In genomic region chr11:51822736-51823135, GRCm38 (mm10) we compare ENCODE assay signal across 20 mouse cellular contexts. TPM values are rescaled to one million over a fixed set of nuclear protein-coding genes. Genes with fewer than 3 reads are reported as not detected.
DNase-seq lines count a peak whose midpoint lies in the region; ATAC-seq and TF ChIP-seq lines count a peak whose summit lies in the region.
"Had no signal": no experiment of that assay in that cellular context is flagged by ENCODE, and none has a peak within 500 bp of the region (broad histone marks: within the 10 kb centered on the region; RNA-seq: fewer than 3 reads in every experiment).

No protein-coding gene starts in this region.

- peaks cover 3% of the 10 kb centered on the region; the same call in 1 of the 2 replicates for H3K36me3 ChIP-seq in hindbrain, embryonic 10.5 days
- H3K36me3 ChIP-seq in hindbrain, embryonic 14.5 days (replicated peaks; ENCODE audit: control insufficient read depth, insufficient read depth), result no peaks in the 10 kb centered on the region
- no peaks in the 10 kb centered on the region for H3K36me3 ChIP-seq in midbrain, embryonic 12.5 days
- peaks cover 23% of the 10 kb centered on the region for H3K36me3 ChIP-seq in midbrain, postnatal 0 days (ENCODE audit: insufficient read depth, low read length)
- peaks cover 69% of the 10 kb centered on the region for H3K36me3 ChIP-seq in erythroblast, embryonic 14.5 days (ENCODE audit: control insufficient read depth)

- H3K27me3 ChIP-seq in hindbrain, embryonic 10.5 days (ENCODE audit: insufficient read depth, poor library complexity, severe bottlenecking), result no peaks in the 10 kb centered on the region
- no peaks in the 10 kb centered on the region for H3K27me3 ChIP-seq in hindbrain, embryonic 14.5 days (ENCODE audit: control insufficient read depth, insufficient read depth, low read length)
- no peaks in the 10 kb centered on the region for H3K27me3 ChIP-seq in midbrain, embryonic 12.5 days
- H3K27me3 ChIP-seq in midbrain, postnatal 0 days (ENCODE audit: insufficient read depth, low read length), result no peaks in the 10 kb centered on the region
- no peaks in the 10 kb centered on the region for H3K27me3 ChIP-seq in erythroblast, embryonic 14.5 days (ENCODE audit: control insufficient read depth)
- H3K27me3 ChIP-seq: embryonic facial prominence, embryonic 12.5 days; forebrain, embryonic 13.5 days; heart, embryonic 13.5 days; megakaryocyte, embryonic 14.5 days had no signal

- no peak for ATAC-seq in hindbrain, embryonic 14.5 days (ENCODE audit: low FRiP score)
- no peak for ATAC-seq in midbrain, embryonic 12.5 days (ENCODE audit: low FRiP score, low read depth)
- no peak for ATAC-seq in midbrain, postnatal 0 days (ENCODE audit: low FRiP score)
- ATAC-seq: forebrain, embryonic 13.5 days; inflammation-experienced regulatory T-cells, adult 6 months had no signal

- no peak for DNase-seq in hindbrain, embryonic 10.5 days (ENCODE audit: low spot score)
- no peak for DNase-seq in hindbrain, embryonic 14.5 days (ENCODE audit: low spot score)
- no peak for DNase-seq in midbrain, postnatal 0 days (ENCODE audit: low spot score)
- DNase-seq in adrenal gland, adult 18-20 months (ENCODE audit: low spot score in 2 of 2), result no peak
- DNase-seq in testis, postnatal 10 days (ENCODE audit: low spot score), result no peak
- DNase-seq: adrenal gland, postnatal 14 days; B cell, adult 2 months; gastrocnemius, postnatal 25 days; heart, postnatal 36 days; kidney, adult 9 months; kidney, postnatal 36 days; lung, postnatal 10 days; thymus, postnatal 4 days had no signal

- peak overlapping the region; percentile 70; the same call in 1 of the 2 replicates for H3K27ac ChIP-seq in hindbrain, embryonic 10.5 days
- H3K27ac ChIP-seq in hindbrain, embryonic 14.5 days, result no peak overlapping the region
- H3K27ac ChIP-seq in midbrain, embryonic 12.5 days (replicated peaks), result no peak overlapping the region
- no peak overlapping the region for H3K27ac ChIP-seq in midbrain, postnatal 0 days (ENCODE audit: low read depth, low read length)
- H3K27ac ChIP-seq: embryonic facial prominence, embryonic 12.5 days; forebrain, embryonic 13.5 days; heart, embryonic 13.5 days had no signal

- TF ChIP-seq CTCF in midbrain, postnatal 0 days (IDR thresholded peaks at IDR 0.05), result no peak

- no peak overlapping the region for H3K4me3 ChIP-seq in hindbrain, embryonic 10.5 days
- H3K4me3 ChIP-seq in hindbrain, embryonic 14.5 days (replicated peaks; ENCODE audit: low read length), result no peak overlapping the region
- H3K4me3 ChIP-seq in midbrain, embryonic 12.5 days, result no peak overlapping the region
- H3K4me3 ChIP-seq in midbrain, postnatal 0 days (ENCODE audit: low read depth, low read length), result no peak overlapping the region
- peak overlapping the region; percentile 8 for H3K4me3 ChIP-seq in erythroblast, embryonic 14.5 days (replicated peaks)
- H3K4me3 ChIP-seq: embryonic facial prominence, embryonic 12.5 days; forebrain, embryonic 13.5 days; heart, embryonic 13.5 days; megakaryocyte, embryonic 14.5 days had no signal

- WGBS in hindbrain, embryonic 10.5 days, result 30% methylated on average over 4 of the region's 4 CpGs
- WGBS in hindbrain, embryonic 14.5 days, result 24% methylated on average over 4 of the region's 4 CpGs
- WGBS in midbrain, embryonic 12.5 days, result 27% methylated on average over 4 of the region's 4 CpGs
- WGBS in midbrain, postnatal 0 days, result 28% methylated on average over 4 of the region's 4 CpGs

- no peak overlapping the region for H3K4me2 ChIP-seq in hindbrain, embryonic 14.5 days (replicated peaks)
- 0 out of 2 replicates have a peak overlapping the region, but pooled peaks have one; percentile 3 for H3K4me2 ChIP-seq in midbrain, embryonic 12.5 days (replicated peaks)
- H3K4me2 ChIP-seq in midbrain, postnatal 0 days (ENCODE audit: low read depth, low read length, poor library complexity, severe bottlenecking), result no peak overlapping the region
- H3K4me2 ChIP-seq: embryonic facial prominence, embryonic 12.5 days; forebrain, embryonic 13.5 days; heart, embryonic 13.5 days had no signal

- peaks cover 27% of the 10 kb centered on the region for H3K4me1 ChIP-seq in hindbrain, embryonic 10.5 days (replicated peaks)
- peaks cover 7% of the 10 kb centered on the region; the same call in 1 of the 2 replicates for H3K4me1 ChIP-seq in hindbrain, embryonic 14.5 days (replicated peaks; ENCODE audit: control insufficient read depth, insufficient read depth, low read length)
- H3K4me1 ChIP-seq in midbrain, embryonic 12.5 days, result peaks cover 10% of the 10 kb centered on the region; the same call in 1 of the 2 replicates
- no peaks in the 10 kb centered on the region for H3K4me1 ChIP-seq in midbrain, postnatal 0 days (ENCODE audit: insufficient read depth, low read length)
- peaks cover 48% of the 10 kb centered on the region for H3K4me1 ChIP-seq in erythroblast, embryonic 14.5 days (ENCODE audit: control insufficient read depth)
- H3K4me1 ChIP-seq: embryonic facial prominence, embryonic 12.5 days had no signal

- H3K9me3 ChIP-seq in hindbrain, embryonic 10.5 days, result no peaks in the 10 kb centered on the region
- no peaks in the 10 kb centered on the region for H3K9me3 ChIP-seq in hindbrain, embryonic 14.5 days (ENCODE audit: control insufficient read depth, low read length)
- no peaks in the 10 kb centered on the region for H3K9me3 ChIP-seq in midbrain, embryonic 12.5 days
- no peaks in the 10 kb centered on the region for H3K9me3 ChIP-seq in midbrain, postnatal 0 days (ENCODE audit: low read length)
- H3K9me3 ChIP-seq in erythroblast, embryonic 14.5 days (ENCODE audit: control insufficient read depth, low read length), result no peaks in the 10 kb centered on the region
- H3K9me3 ChIP-seq: embryonic facial prominence, embryonic 12.5 days; forebrain, embryonic 13.5 days; heart, embryonic 13.5 days had no signal

- no peak overlapping the region for H3K9ac ChIP-seq in hindbrain, embryonic 14.5 days
- no peak overlapping the region for H3K9ac ChIP-seq in midbrain, embryonic 12.5 days (replicated peaks)
- H3K9ac ChIP-seq in midbrain, postnatal 0 days (replicated peaks; ENCODE audit: low read length, poor library complexity, severe bottlenecking), result no peak overlapping the region
- H3K9ac ChIP-seq: embryonic facial prominence, embryonic 12.5 days; forebrain, embryonic 13.5 days; heart, embryonic 13.5 days had no signal

RNA-seq across cellular contexts. Expression of gene Jade2, which starts 34.7 kb away (rescaled TPM):
- 0.35 and 0.39 TPM in 2 replicates for polyA plus RNA-seq in hindbrain, embryonic 10.5 days (2016; fragmentation: Nextera tagmentation; extraction: Ambion mirVana)
- 0.39 and 0.56 TPM in 2 replicates for polyA plus RNA-seq in hindbrain, embryonic 14.5 days (2014; fragmentation: Nextera tagmentation; extraction: Ambion mirVana)
- 0.43 and 0.48 TPM in 2 replicates for polyA plus RNA-seq in midbrain, embryonic 12.5 days (2016; fragmentation: Nextera tagmentation; extraction: Ambion mirVana)
- 3.6 and 3.7 TPM in 2 replicates for total RNA-seq in midbrain, postnatal 0 days (2014; rRNA removed)
- 0.95 and 0.98 TPM in 2 replicates for polyA plus RNA-seq in midbrain, postnatal 0 days (2015; fragmentation: Nextera tagmentation; extraction: Ambion mirVana)
- 0.18 and 0.19 TPM in 2 replicates for polyA plus RNA-seq in erythroblast, embryonic 14.5 days (2012)
- 10 to 100 TPM; 19.2 to 19.7 TPM for total RNA-seq in adrenal gland, adult 18-20 months (2021)

RNA-seq across cellular contexts. Expression of gene Sar1b, which starts 59.2 kb away (rescaled TPM):
- polyA plus RNA-seq in hindbrain, embryonic 10.5 days (2016; fragmentation: Nextera tagmentation; extraction: Ambion mirVana), result 117 and 135 TPM in 2 replicates
- 225 TPM in 2 replicates for polyA plus RNA-seq in hindbrain, embryonic 14.5 days (2014; fragmentation: Nextera tagmentation; extraction: Ambion mirVana)
- 125 and 129 TPM in 2 replicates for polyA plus RNA-seq in midbrain, embryonic 12.5 days (2016; fragmentation: Nextera tagmentation; extraction: Ambion mirVana)
- total RNA-seq in midbrain, postnatal 0 days (2014; rRNA removed), result 115 TPM in 2 replicates
- polyA plus RNA-seq in midbrain, postnatal 0 days (2015; fragmentation: Nextera tagmentation; extraction: Ambion mirVana), result 230 and 239 TPM in 2 replicates
- 0.27 and 0.65 TPM in 2 replicates for polyA plus RNA-seq in erythroblast, embryonic 14.5 days (2012)
- 100 to 1,000 TPM; 109 to 110 TPM for total RNA-seq in adrenal gland, adult 18-20 months (2021)

RNA-seq across cellular contexts. Expression of gene Sec24a, which starts 59.3 kb away (rescaled TPM):
- 12.5 and 13.3 TPM in 2 replicates for polyA plus RNA-seq in hindbrain, embryonic 10.5 days (2016; fragmentation: Nextera tagmentation; extraction: Ambion mirVana)
- 17.4 and 17.7 TPM in 2 replicates for polyA plus RNA-seq in hindbrain, embryonic 14.5 days (2014; fragmentation: Nextera tagmentation; extraction: Ambion mirVana)
- 15.8 TPM in 2 replicates for polyA plus RNA-seq in midbrain, embryonic 12.5 days (2016; fragmentation: Nextera tagmentation; extraction: Ambion mirVana)
- total RNA-seq in midbrain, postnatal 0 days (2014; rRNA removed), result 15.9 and 16.7 TPM in 2 replicates
- polyA plus RNA-seq in midbrain, postnatal 0 days (2015; fragmentation: Nextera tagmentation; extraction: Ambion mirVana), result 10.5 and 12.5 TPM in 2 replicates
- polyA plus RNA-seq in erythroblast, embryonic 14.5 days (2012), result 0.22 and 0.26 TPM in 2 replicates
- 10 to 100 TPM; 33.2 to 47.2 TPM for total RNA-seq in adrenal gland, adult 18-20 months (2021)

Comparison
In these comparisons a context has a peak if more than half of its experiments do, and no peak if none do; other contexts are left out.
1. RNA of gene Sar1b, which starts 59.2 kb away (polyA plus RNA-seq): 230 to 239 TPM in midbrain, postnatal 0 days, 225 TPM in hindbrain, embryonic 14.5 days, 117 to 135 TPM in hindbrain, embryonic 10.5 days and 125 to 129 TPM in midbrain, embryonic 12.5 days; 0.27 to 0.65 TPM in erythroblast, embryonic 14.5 days; every median in the first group is over 10 times any median in the second.